Mouse (Mus musculus): ENCODE results near the gene Ifi206. TPM values are rescaled to one million over a fixed set of nuclear protein-coding genes. Genes with fewer than 3 reads are reported as not detected.

Ifi206 gene
- polyA plus RNA-seq, 1 experiment from 2014 or later = 0.07 TPM

DNA sequence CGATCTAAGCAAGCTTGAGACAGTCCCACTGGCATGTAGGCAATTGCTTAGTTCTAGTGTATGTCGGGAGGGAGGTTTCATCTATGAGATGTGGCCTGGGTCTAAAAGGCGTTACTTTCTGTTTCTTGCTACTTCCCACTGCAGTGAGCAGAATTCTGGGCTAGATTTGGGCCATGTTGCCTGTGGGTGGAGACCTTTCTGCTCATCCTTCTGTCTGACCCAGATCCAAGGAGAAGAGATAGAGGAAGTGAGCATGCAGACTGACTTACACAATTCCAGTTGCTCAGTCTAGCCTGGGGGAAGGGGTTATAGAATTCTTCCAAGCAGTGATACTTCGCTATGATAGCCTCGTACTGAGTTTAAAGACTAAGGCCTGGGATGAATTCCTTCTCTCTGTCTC lies 39.2 kb downstream of the Ifi206 start:
- Histone ChIP-seq H3K4me1 (ENCODE audit: control insufficient read depth, low read depth, low read length) (no peaks in the 10 kb centered on the region), H3K9ac (ENCODE audit: low read depth, low read length) (no peak overlapping the region), H3K4me3 (ENCODE audit: low read depth, low read length) (no peak overlapping the region), H3K27ac (ENCODE audit: low read length) (no peak overlapping the region), H3K9me3 (replicated peaks; ENCODE audit: control insufficient read depth, low read length) (no peaks in the 10 kb centered on the region), H3K4me2 (ENCODE audit: low read depth, low read length) (no peak overlapping the region), H3K27me3 (ENCODE audit: control insufficient read depth, insufficient read depth, low read depth, low read length) (no peaks in the 10 kb centered on the region), H3K36me3 (ENCODE audit: control insufficient read depth, insufficient read depth) (no peaks in the 10 kb centered on the region)
- WGBS (ENCODE audit: insufficient replicate concordance) = 63% methylated on average over 5 of the region's 5 CpGs
- ATAC-seq (ENCODE audit: low read depth) = peak; percentile 39

- Histone ChIP-seq H3K27ac (ENCODE audit: low read length) (no peak overlapping the region), H3K4me1 (ENCODE audit: control insufficient read depth, low read depth, low read length) (no peaks in the 10 kb centered on the region), H3K4me2 (ENCODE audit: low read depth, low read length) (no peak overlapping the region), H3K9me3 (replicated peaks; ENCODE audit: control insufficient read depth, low read length) (no peaks in the 10 kb centered on the region), H3K36me3 (ENCODE audit: control insufficient read depth, insufficient read depth) (no peaks in the 10 kb centered on the region), H3K4me3 (ENCODE audit: low read depth, low read length) (no peak overlapping the region), H3K9ac (ENCODE audit: low read depth, low read length) (no peak overlapping the region), H3K27me3 (ENCODE audit: control insufficient read depth, insufficient read depth, low read depth, low read length) (no peaks in the 10 kb centered on the region)
- 67% methylated on average over 4 of the region's 4 CpGs for WGBS (ENCODE audit: insufficient replicate concordance)
- no peak for ATAC-seq (ENCODE audit: low read depth)
Observed at GRCm38 (mm10) chr1:173450621-173451020, 40.2 kb downstream of the Ifi206 start.

- Histone ChIP-seq H3K4me3 (ENCODE audit: low read depth, low read length) (no peak overlapping the region), H3K9ac (ENCODE audit: low read depth, low read length) (no peak overlapping the region), H3K36me3 (ENCODE audit: control insufficient read depth, insufficient read depth) (no peaks in the 10 kb centered on the region), H3K4me1 (ENCODE audit: control insufficient read depth, low read depth, low read length) (no peaks in the 10 kb centered on the region), H3K9me3 (replicated peaks; ENCODE audit: control insufficient read depth, low read length) (no peaks in the 10 kb centered on the region), H3K27me3 (ENCODE audit: control insufficient read depth, insufficient read depth, low read depth, low read length) (no peaks in the 10 kb centered on the region), H3K27ac (ENCODE audit: low read length) (no peak overlapping the region), H3K4me2 (ENCODE audit: low read depth, low read length) (no peak overlapping the region)
- ATAC-seq (ENCODE audit: low read depth) = no peak
- WGBS (ENCODE audit: insufficient replicate concordance) = 34% methylated on average over 4 of the region's 4 CpGs
Observed at GRCm38 (mm10) chr1:173447067-173447466, 43.8 kb downstream of the Ifi206 start.

GRCm38 (mm10) chr1:173443061-173443460 lies 47.8 kb downstream of the Ifi206 start:
- no peaks in the 10 kb centered on the region for H3K9me3 ChIP-seq (replicated peaks; ENCODE audit: control insufficient read depth, low read length)
- H3K36me3 ChIP-seq (ENCODE audit: control insufficient read depth, insufficient read depth) = no peaks in the 10 kb centered on the region
- no peaks in the 10 kb centered on the region for H3K27me3 ChIP-seq (ENCODE audit: control insufficient read depth, insufficient read depth, low read depth, low read length)
- WGBS (ENCODE audit: insufficient replicate concordance) = 61% methylated on average over 1 of the region's 1 CpGs
- ATAC-seq (ENCODE audit: low read depth) = no peak
- H3K4me2 ChIP-seq (ENCODE audit: low read depth, low read length) = no peak overlapping the region
- H3K4me3 ChIP-seq (ENCODE audit: low read depth, low read length) = no peak overlapping the region
- H3K27ac ChIP-seq (ENCODE audit: low read length) = no peak overlapping the region
- H3K4me1 ChIP-seq (ENCODE audit: control insufficient read depth, low read depth, low read length) = no peaks in the 10 kb centered on the region
- no peak overlapping the region for H3K9ac ChIP-seq (ENCODE audit: low read depth, low read length)

- Histone ChIP-seq H3K27ac (ENCODE audit: low read length) (no peak overlapping the region), H3K27me3 (ENCODE audit: control insufficient read depth, insufficient read depth, low read depth, low read length) (no peaks in the 10 kb centered on the region), H3K4me3 (ENCODE audit: low read depth, low read length) (no peak overlapping the region), H3K9ac (ENCODE audit: low read depth, low read length) (no peak overlapping the region), H3K4me1 (ENCODE audit: control insufficient read depth, low read depth, low read length) (no peaks in the 10 kb centered on the region), H3K9me3 (replicated peaks; ENCODE audit: control insufficient read depth, low read length) (no peaks in the 10 kb centered on the region), H3K36me3 (ENCODE audit: control insufficient read depth, insufficient read depth) (no peaks in the 10 kb centered on the region), H3K4me2 (ENCODE audit: low read depth, low read length) (no peak overlapping the region)
- no peak for ATAC-seq (ENCODE audit: low read depth)
- WGBS (ENCODE audit: insufficient replicate concordance) = 21% methylated on average over 4 of the region's 4 CpGs
Observed at GRCm38 (mm10) chr1:173441210-173441609, 49.6 kb downstream of the Ifi206 start.

DNA sequence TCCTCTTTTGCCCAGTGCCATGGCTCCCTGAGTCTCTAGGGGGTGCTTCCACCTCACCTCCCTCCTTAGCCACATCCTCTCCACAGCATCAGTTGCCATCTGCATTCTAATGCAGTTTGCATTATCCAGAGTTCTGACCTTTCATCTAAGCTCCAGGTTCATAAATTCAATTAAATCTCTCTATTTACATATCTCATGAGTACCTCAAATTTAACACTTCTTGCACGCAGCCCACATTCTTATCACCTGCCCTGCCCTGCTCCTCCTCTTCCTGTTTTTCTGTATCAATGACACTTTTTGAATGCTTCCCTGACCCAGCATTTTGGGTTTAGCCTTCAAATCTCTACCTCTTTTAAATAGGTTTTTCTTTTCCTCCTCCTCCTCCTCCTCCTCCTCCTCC lies 50.2 kb downstream of the Ifi206 start:
- H3K9ac ChIP-seq (ENCODE audit: low read depth, low read length) = no peak overlapping the region
- no peaks in the 10 kb centered on the region for H3K36me3 ChIP-seq (ENCODE audit: control insufficient read depth, insufficient read depth)
- ATAC-seq (ENCODE audit: low read depth) = no peak
- H3K4me3 ChIP-seq (ENCODE audit: low read depth, low read length) = no peak overlapping the region
- H3K27ac ChIP-seq (ENCODE audit: low read length) = no peak overlapping the region
- H3K9me3 ChIP-seq (replicated peaks; ENCODE audit: control insufficient read depth, low read length) = no peaks in the 10 kb centered on the region
- no peaks in the 10 kb centered on the region for H3K27me3 ChIP-seq (ENCODE audit: control insufficient read depth, insufficient read depth, low read depth, low read length)
- H3K4me1 ChIP-seq (ENCODE audit: control insufficient read depth, low read depth, low read length) = no peaks in the 10 kb centered on the region
- 13% methylated on average over 1 of the region's 1 CpGs for WGBS (ENCODE audit: insufficient replicate concordance)
- no peak overlapping the region for H3K4me2 ChIP-seq (ENCODE audit: low read depth, low read length)

GRCm38 (mm10) chr1:173437161-173437953 lies 53.5 kb downstream of the Ifi206 start:
- 40% methylated on average over 6 of the region's 6 CpGs for WGBS (ENCODE audit: insufficient replicate concordance)
- no peak overlapping the region for H3K4me3 ChIP-seq (ENCODE audit: low read depth, low read length)
- no peak overlapping the region for H3K27ac ChIP-seq (ENCODE audit: low read length)
- ATAC-seq (ENCODE audit: low read depth) = no peak
- H3K9me3 ChIP-seq (replicated peaks; ENCODE audit: control insufficient read depth, low read length) = no peaks in the 10 kb centered on the region
- H3K4me1 ChIP-seq (ENCODE audit: control insufficient read depth, low read depth, low read length) = no peaks in the 10 kb centered on the region
- no peaks in the 10 kb centered on the region for H3K36me3 ChIP-seq (ENCODE audit: control insufficient read depth, insufficient read depth)
- H3K9ac ChIP-seq (ENCODE audit: low read depth, low read length) = no peak overlapping the region
- H3K27me3 ChIP-seq (ENCODE audit: control insufficient read depth, insufficient read depth, low read depth, low read length) = no peaks in the 10 kb centered on the region
- no peak overlapping the region for H3K4me2 ChIP-seq (ENCODE audit: low read depth, low read length)

- H3K36me3 ChIP-seq (ENCODE audit: control insufficient read depth, insufficient read depth) = no peaks in the 10 kb centered on the region
Observed at GRCm38 (mm10) chr1:173432411-173432810, 58.4 kb downstream of the Ifi206 start.

GRCm38 (mm10) chr1:173429995-173430699 lies 60.7 kb downstream of the Ifi206 start:
- no peak overlapping the region for H3K9ac ChIP-seq (ENCODE audit: low read depth, low read length)
- H3K4me2 ChIP-seq (ENCODE audit: low read depth, low read length) = no peak overlapping the region
- no peaks in the 10 kb centered on the region for H3K4me1 ChIP-seq (ENCODE audit: control insufficient read depth, low read depth, low read length)
- no peak overlapping the region for H3K27ac ChIP-seq (ENCODE audit: low read length)
- no peaks in the 10 kb centered on the region for H3K36me3 ChIP-seq (ENCODE audit: control insufficient read depth, insufficient read depth)
- no peak for ATAC-seq (ENCODE audit: low read depth)
- 59% methylated on average over 5 of the region's 5 CpGs for WGBS (ENCODE audit: insufficient replicate concordance)
- no peaks in the 10 kb centered on the region for H3K9me3 ChIP-seq (replicated peaks; ENCODE audit: control insufficient read depth, low read length)
- H3K27me3 ChIP-seq (ENCODE audit: control insufficient read depth, insufficient read depth, low read depth, low read length) = no peaks in the 10 kb centered on the region
- no peak overlapping the region for H3K4me3 ChIP-seq (ENCODE audit: low read depth, low read length)

More at GRCm38 (mm10) chr1:173432411-173432810, 58.4 kb downstream of the Ifi206 start:
- Histone ChIP-seq H3K4me3 (ENCODE audit: low read depth, low read length) (no peak overlapping the region), H3K9ac (ENCODE audit: low read depth, low read length) (no peak overlapping the region), H3K27me3 (ENCODE audit: control insufficient read depth, insufficient read depth, low read depth, low read length) (no peaks in the 10 kb centered on the region), H3K4me2 (ENCODE audit: low read depth, low read length) (no peak overlapping the region), H3K9me3 (replicated peaks; ENCODE audit: control insufficient read depth, low read length) (no peaks in the 10 kb centered on the region), H3K27ac (ENCODE audit: low read length) (no peak overlapping the region), H3K4me1 (ENCODE audit: control insufficient read depth, low read depth, low read length) (no peaks in the 10 kb centered on the region)
- no peak for ATAC-seq (ENCODE audit: low read depth)
- 86% methylated on average over 2 of the region's 2 CpGs for WGBS (ENCODE audit: insufficient replicate concordance)
